Mouse (Mus musculus) v-Abl transformed pro-B cells (cell line): ENCODE results near the gene Elmo1.

Experiments used
- in situ Hi-C, 2 experiments: fragments of 400-800 bp; cut with MboI; formaldehyde crosslinking; loops; one replicate each; pipeline ENCODE4 v1.15.1; 2025; ENCODE audit not compliant: unreplicated experiment in 2 of 2

Gene Elmo1

GRCm38 (mm10) chr13:20142637-20143036 lies 52.2 kb downstream of the Elmo1 start:
- in situ Hi-C loops: no loop called here

GRCm38 (mm10) chr13:20146848-20147247 lies 56.5 kb downstream of the Elmo1 start:
- in situ Hi-C loops: no loop called here

GRCm38 (mm10) chr13:20147736-20148135 lies 57.3 kb downstream of the Elmo1 start:
- in situ Hi-C loops: no loop called here

- in situ Hi-C loops: no loop called here
Measured at GRCm38 (mm10) chr13:20150130-20150835, 59.9 kb downstream of the Elmo1 start.

GRCm38 (mm10) chr13:20151302-20151978 lies 61.0 kb downstream of the Elmo1 start:
- in situ Hi-C loops: no loop called here

- in situ Hi-C loops: no loop called here
Measured at GRCm38 (mm10) chr13:20157059-20157458, 66.7 kb downstream of the Elmo1 start.

GRCm38 (mm10) chr13:20157529-20157928 lies 67.1 kb downstream of the Elmo1 start:
- in situ Hi-C loops: no loop called here

- in situ Hi-C loops: no loop called here
Measured at GRCm38 (mm10) chr13:20163339-20163954, 73.1 kb downstream of the Elmo1 start.

- in situ Hi-C loops: no loop called here
Measured at GRCm38 (mm10) chr13:20164837-20165236, 74.4 kb downstream of the Elmo1 start.

- in situ Hi-C loops: loop anchor here in 1 of 2 experiments (10.0 kb wide), 1 partner anchor 129 kb away; no protein-coding TSS in a partner anchor
Measured at GRCm38 (mm10) chr13:20173987-20174654, 83.7 kb downstream of the Elmo1 start.

GRCm38 (mm10) chr13:20174655-20175280 lies 84.4 kb downstream of the Elmo1 start:
- in situ Hi-C loops: loop anchor here in 1 of 2 experiments (10.0 to 25.0 kb wide), 2 partner anchors 130 to 988 kb away; no protein-coding TSS in a partner anchor

GRCm38 (mm10) chr13:20180738-20181137 lies 90.3 kb downstream of the Elmo1 start:
- in situ Hi-C loops: loop anchor here (5.0 to 25.0 kb wide), 3 partner anchors 88 to 982 kb away; partner anchors contain the start of gene Elmo1 (in 1 of the 2)

- in situ Hi-C loops: loop anchor here (5.0 to 25.0 kb wide), 3 partner anchors 89 to 981 kb away; partner anchors contain the start of gene Elmo1 (in 1 of the 2)
Measured at GRCm38 (mm10) chr13:20181321-20181720, 90.9 kb downstream of the Elmo1 start.

- in situ Hi-C loops: loop anchor here (5.0 to 25.0 kb wide), 3 partner anchors 90 to 980 kb away; partner anchors contain the start of gene Elmo1 (in 1 of the 2)
Measured at GRCm38 (mm10) chr13:20182239-20182825, 91.9 kb downstream of the Elmo1 start.

- in situ Hi-C loops: loop anchor here (5.0 to 25.0 kb wide), 3 partner anchors 89 to 979 kb away; partner anchors contain the start of gene Elmo1 (in 1 of the 2)
Measured at GRCm38 (mm10) chr13:20183512-20184238, 93.3 kb downstream of the Elmo1 start.

- in situ Hi-C loops: loop anchor here (5.0 to 25.0 kb wide), 3 partner anchors 88 to 978 kb away; partner anchors contain the start of gene Elmo1 (in 2 of the 2)
Measured at GRCm38 (mm10) chr13:20184239-20185033, 94.0 kb downstream of the Elmo1 start.

- in situ Hi-C loops: loop anchor here in 1 of 2 experiments (5.0 to 25.0 kb wide), 2 partner anchors 93 to 977 kb away; partner anchors contain the start of gene Elmo1
Measured at GRCm38 (mm10) chr13:20185034-20185846, 94.8 kb downstream of the Elmo1 start.
